Mouse (Mus musculus) intestine, postnatal 0 days (tissue): ENCODE measurements around the gene Hmgb1. TPM values are rescaled to one million over a fixed set of nuclear protein-coding genes. Genes with fewer than 3 reads are reported as not detected.

Experiments used
- ATAC-seq: fragments of 200-750 bp; cut with Nextera tagmentation; 2 replicates; pipeline ENCODE4 v1.8.0; 2017; ENCODE audit warnings: mild to moderate bottlenecking, moderate TSS enrichment, moderate library complexity
- H3K27ac ChIP-seq: fragments of 300-500 bp; sonication (generic); 2 replicates; pipeline ENCODE4 v1.5.1; 2014; ENCODE audit warnings: mild to moderate bottlenecking, low read depth, low read length, moderate library complexity
- H3K27me3 ChIP-seq: fragments of 300-500 bp; sonication (generic); replicated peaks from 2 replicates; pipeline ENCODE4 v1.6.1; 2014; ENCODE audit warnings: low read length, mixed read lengths; ENCODE audit not compliant: control insufficient read depth, insufficient read depth
- H3K36me3 ChIP-seq: fragments of 300-500 bp; sonication (generic); 2 replicates; pipeline ENCODE4 v1.6.1; 2014; ENCODE audit warnings: mild to moderate bottlenecking, moderate library complexity; ENCODE audit not compliant: control insufficient read depth, insufficient read depth
- H3K4me1 ChIP-seq: fragments of 300-500 bp; sonication (generic); replicated peaks from 2 replicates; pipeline ENCODE4 v1.6.1; 2014; ENCODE audit warnings: antibody characterized with exemption, low read length, mixed read lengths; ENCODE audit not compliant: control insufficient read depth, insufficient read depth
- H3K4me2 ChIP-seq: fragments of 300-500 bp; sonication (generic); replicated peaks from 2 replicates; pipeline ENCODE4 v1.6.1; 2014; ENCODE audit warnings: low read depth, mild to moderate bottlenecking, moderate library complexity
- H3K4me3 ChIP-seq: fragments of 300-500 bp; sonication (generic); 2 replicates; pipeline ENCODE4 v1.5.1; 2014; ENCODE audit warnings: low read depth, low read length
- H3K9ac ChIP-seq: fragments of 300-500 bp; sonication (generic); 2 replicates; pipeline ENCODE4 v1.6.1; 2014; ENCODE audit warnings: mild to moderate bottlenecking, low read depth, low read length
- H3K9me3 ChIP-seq: fragments of 300-500 bp; sonication (generic); 2 replicates; pipeline ENCODE4 v1.6.1; 2016; ENCODE audit warnings: mixed run types; ENCODE audit not compliant: control insufficient read depth
- CTCF ChIP-seq: sonication (generic); IDR thresholded peaks from 2 replicates; pipeline ENCODE4 v1.5.1; 2016; ENCODE audit warnings: low read depth, mild to moderate bottlenecking, control low read depth, antibody characterized with exemption, moderate library complexity
- WGBS: fragments of 180-500 bp; shearing (Covaris S2); extraction: QIAGEN DNeasy Blood & Tissue Kit; methylation state at CpG from one replicate; pipeline ENCODE4 v1.1.7; 2014; 5-methylcytosine and 5-hydroxymethylcytosine counted together
- polyA plus RNA-seq: library from polyadenylated mRNA; unstranded; fragments of >200 nt; fragmentation: Nextera tagmentation; extraction: Ambion mirVana; gene quantifications from 2 replicates; pipeline ENCODE4 v1.2.1, GENCODE M21; 2015

Hmgb1 gene
- polyA plus RNA-seq, 1 experiment from 2014 or later: 516 TPM

DNA sequence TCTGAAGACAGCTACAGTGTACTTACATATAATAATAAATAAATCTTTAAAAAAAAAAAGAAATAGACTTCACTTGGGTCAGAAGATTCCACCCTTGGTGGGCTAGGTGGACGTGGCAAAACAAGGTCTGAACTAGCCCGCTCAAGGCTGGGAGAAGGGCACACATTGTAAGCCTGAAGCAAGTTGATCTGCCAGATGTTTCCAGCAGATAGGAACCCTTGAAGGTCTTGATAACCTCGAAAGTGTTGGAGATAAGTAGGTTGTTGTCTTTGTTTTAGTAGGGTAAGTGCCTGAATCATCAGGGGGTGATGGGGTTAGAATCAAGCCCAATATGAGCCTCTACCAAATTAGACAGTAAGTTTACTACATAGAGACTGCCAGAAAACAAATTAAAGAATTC, 35.2 kb upstream of the Hmgb1 start:
- Histone ChIP-seq H3K27ac (no peak overlapping the region), H3K4me2 (no peak overlapping the region), H3K9ac (no peak overlapping the region), H3K4me1 (no peaks in the 10 kb centered on the region), H3K36me3 (peaks cover 13% of the 10 kb centered on the region), H3K9me3 (no peaks in the 10 kb centered on the region), H3K27me3 (no peaks in the 10 kb centered on the region), H3K4me3 (no peak overlapping the region)
- WGBS: 69% methylated on average over 3 of the region's 3 CpGs
- no peak for ATAC-seq
- TF ChIP-seq CTCF: no peak

DNA sequence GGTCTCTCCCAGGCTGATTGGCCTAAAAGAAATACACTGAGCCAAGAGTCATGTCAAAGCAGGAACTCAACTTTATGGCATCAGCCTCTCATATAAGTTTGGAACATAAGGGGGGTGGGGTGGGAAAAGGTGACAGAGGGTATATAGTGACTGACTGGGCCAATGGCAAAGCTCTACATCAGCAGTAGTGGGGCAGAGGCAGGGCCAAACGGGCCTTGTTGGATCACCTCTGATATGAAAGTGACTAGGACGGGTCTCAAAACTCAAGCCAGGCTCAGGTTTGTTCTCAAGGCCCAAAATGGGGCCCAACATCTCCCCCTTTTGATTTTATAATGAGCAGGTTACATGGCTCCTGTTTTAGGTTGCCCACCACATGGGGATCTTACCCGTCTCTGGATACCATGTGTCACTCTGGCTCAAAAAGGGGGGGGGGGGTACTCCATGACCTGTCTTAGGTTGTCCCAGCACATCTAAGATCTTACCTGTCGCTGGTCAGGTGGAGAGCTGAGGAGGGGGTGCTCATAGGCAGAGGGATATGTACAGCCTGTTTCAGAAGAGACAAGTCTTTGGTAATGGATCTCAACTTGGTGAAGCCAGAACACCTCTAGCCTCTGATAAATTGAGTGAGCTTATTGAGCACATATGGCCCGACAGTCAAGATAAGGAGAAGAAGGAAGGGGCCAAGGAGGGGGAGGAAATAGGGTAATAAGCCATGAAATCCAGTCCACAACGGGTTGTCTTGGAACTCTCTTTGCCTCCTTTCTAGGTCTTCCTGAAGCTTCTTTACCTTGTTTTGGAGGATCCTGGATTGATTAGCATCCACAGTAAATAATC, 33.5 kb upstream of the Hmgb1 start:
- Histone ChIP-seq H3K27ac (no peak overlapping the region), H3K9ac (no peak overlapping the region), H3K36me3 (peaks cover 28% of the 10 kb centered on the region), H3K9me3 (no peaks in the 10 kb centered on the region), H3K4me1 (no peaks in the 10 kb centered on the region), H3K4me2 (no peak overlapping the region), H3K27me3 (no peaks in the 10 kb centered on the region), H3K4me3 (no peak overlapping the region)
- no peak for ATAC-seq
- WGBS: 81% methylated on average over 6 of the region's 6 CpGs
- TF ChIP-seq CTCF: no peak

DNA sequence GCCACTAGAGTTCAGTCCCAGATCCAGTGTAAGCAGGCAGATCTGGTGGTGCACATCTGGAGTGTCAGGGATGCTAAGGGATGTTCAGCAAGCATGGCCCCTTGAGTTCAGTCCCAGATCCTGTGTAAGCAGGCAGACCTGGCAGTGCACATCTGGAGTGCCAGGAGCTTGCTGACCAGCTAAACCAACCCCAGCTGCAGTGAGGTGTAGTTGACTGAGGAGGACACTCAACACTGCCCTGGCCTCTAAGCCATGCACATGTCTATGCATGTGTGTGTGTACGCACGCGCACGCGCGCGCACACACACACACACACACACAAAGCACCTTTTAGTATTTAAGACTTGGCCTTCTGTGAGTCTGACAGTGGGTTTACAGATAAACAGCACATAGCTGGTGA, 31.3 kb upstream of the Hmgb1 start:
- H3K4me3 ChIP-seq: no peak overlapping the region
- no peak overlapping the region for H3K9ac ChIP-seq
- 99% methylated on average over 7 of the region's 7 CpGs for WGBS
- H3K9me3 ChIP-seq: no peaks in the 10 kb centered on the region
- H3K36me3 ChIP-seq: peaks cover 49% of the 10 kb centered on the region
- no peak overlapping the region for H3K27ac ChIP-seq
- H3K4me1 ChIP-seq: no peaks in the 10 kb centered on the region
- no peak for ATAC-seq
- H3K4me2 ChIP-seq: no peak overlapping the region
- no peaks in the 10 kb centered on the region for H3K27me3 ChIP-seq
- no peak for TF ChIP-seq CTCF

GRCm38 (mm10) chr5:149212806-149213205, 28.5 kb upstream of the Hmgb1 start:
- no peaks in the 10 kb centered on the region for H3K9me3 ChIP-seq
- 73% methylated on average over 4 of the region's 4 CpGs for WGBS
- no peak overlapping the region for H3K4me2 ChIP-seq
- no peak overlapping the region for H3K9ac ChIP-seq
- H3K36me3 ChIP-seq: peaks cover 66% of the 10 kb centered on the region
- no peak overlapping the region for H3K27ac ChIP-seq
- H3K4me1 ChIP-seq: no peaks in the 10 kb centered on the region
- no peak for ATAC-seq
- no peak overlapping the region for H3K4me3 ChIP-seq
- no peaks in the 10 kb centered on the region for H3K27me3 ChIP-seq
- no peak for TF ChIP-seq CTCF

DNA sequence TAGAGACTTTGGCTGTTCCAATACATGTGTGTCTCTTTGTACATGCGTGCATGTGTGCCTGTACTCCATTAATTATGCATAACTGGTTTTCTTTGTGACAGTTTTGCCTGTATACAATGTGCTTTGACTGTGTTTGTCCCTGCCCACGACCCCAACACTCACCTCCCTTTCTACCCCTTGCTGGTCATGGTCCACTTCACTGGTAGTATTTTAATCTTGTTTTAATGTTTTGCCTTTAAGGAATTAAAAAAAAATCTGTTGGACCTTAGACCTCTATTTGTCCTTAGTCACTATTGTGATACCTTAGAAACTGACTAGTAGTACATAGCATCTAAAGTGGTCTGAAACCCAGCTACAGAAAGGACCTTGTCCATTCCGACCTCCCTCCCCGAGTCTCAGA, 26.8 kb upstream of the Hmgb1 start:
- H3K9me3 ChIP-seq: no peaks in the 10 kb centered on the region
- no peak overlapping the region for H3K4me2 ChIP-seq
- H3K27me3 ChIP-seq: no peaks in the 10 kb centered on the region
- no peak overlapping the region for H3K4me3 ChIP-seq
- no peak for ATAC-seq
- no peak overlapping the region for H3K27ac ChIP-seq
- no peak for TF ChIP-seq CTCF
- WGBS: 91% methylated on average over 4 of the region's 4 CpGs
- no peak overlapping the region for H3K9ac ChIP-seq
- H3K4me1 ChIP-seq: no peaks in the 10 kb centered on the region
- H3K36me3 ChIP-seq: peaks cover 71% of the 10 kb centered on the region

GRCm38 (mm10) chr5:149209328-149209727, 25.0 kb upstream of the Hmgb1 start:
- WGBS: 81% methylated on average over 8 of the region's 8 CpGs
- H3K4me2 ChIP-seq: no peak overlapping the region
- H3K9ac ChIP-seq: no peak overlapping the region
- peaks cover 70% of the 10 kb centered on the region for H3K36me3 ChIP-seq
- H3K27ac ChIP-seq: no peak overlapping the region
- TF ChIP-seq CTCF: no peak
- no peaks in the 10 kb centered on the region for H3K4me1 ChIP-seq
- no peak for ATAC-seq
- H3K27me3 ChIP-seq: no peaks in the 10 kb centered on the region
- H3K9me3 ChIP-seq: no peaks in the 10 kb centered on the region
- H3K4me3 ChIP-seq: no peak overlapping the region
